In the genomic region with DNA sequence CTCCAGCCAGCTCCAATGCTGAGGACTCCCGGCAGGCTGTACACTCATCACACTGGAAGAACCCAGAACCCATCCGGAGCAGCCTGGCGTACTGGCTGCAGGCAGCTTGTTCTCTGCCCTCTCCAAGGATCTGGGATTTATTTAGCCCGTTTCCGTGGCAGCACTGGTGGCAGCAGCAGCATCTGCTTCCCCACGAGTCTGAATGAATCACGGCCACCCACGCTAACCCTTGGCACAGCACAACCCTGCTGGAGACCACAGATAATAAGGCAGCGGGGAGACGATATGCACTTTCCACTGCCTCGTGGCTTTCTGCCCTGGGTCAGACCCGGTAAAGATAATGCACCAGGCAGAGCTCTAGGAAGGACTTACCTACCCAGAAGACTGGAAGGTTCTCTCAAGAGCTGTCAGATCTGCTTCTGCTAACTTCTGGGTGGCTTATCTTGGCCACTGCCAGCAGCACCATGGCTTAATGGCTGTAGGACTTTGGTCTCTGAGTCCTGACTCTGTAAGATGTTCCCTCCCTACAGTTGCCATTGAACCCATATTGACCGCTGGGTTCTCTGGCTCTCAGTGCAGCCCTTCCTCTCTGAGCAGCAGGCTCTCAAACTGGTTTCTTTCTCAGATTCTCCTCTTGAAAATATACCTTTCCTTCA, we compare ENCODE assay signal across 9 mouse cellular contexts.
DNase-seq lines count a peak whose midpoint lies in the region; TF ChIP-seq lines count a peak whose summit lies in the region.
"Had no signal": no experiment of that assay in that cellular context is flagged by ENCODE, and none has a peak within 500 bp of the region (broad histone marks: within the 10 kb centered on the region; RNA-seq: fewer than 3 reads in every experiment).

No protein-coding gene starts in this region.

- DNase-seq in ovary, adult 18-20 months (ENCODE audit: low spot score): peak; percentile 10
- no peak for DNase-seq in ovary, postnatal 10 days (ENCODE audit: low spot score)
- peak; percentile 52 to 57 for DNase-seq in cerebellum, postnatal 25 days
- peak; percentile 88 to 93 for DNase-seq in layer of hippocampus, adult 18-20 months (ENCODE audit: low spot score in 2 of 2)
- DNase-seq in urinary bladder, adult 18-20 months (ENCODE audit: low spot score in 2 of 2): no peak
- no peak for DNase-seq in natural killer cell, adult 2 months (ENCODE audit: low spot score in 2 of 2)
- no peak for DNase-seq in gastrocnemius, postnatal 36 days

- peak; percentile 42 for TF ChIP-seq POLR2A in olfactory bulb, adult 2 months (IDR thresholded peaks at IDR 0.05; ENCODE audit: insufficient read depth, low read depth, low read length)

- peak overlapping the region; percentile 93 for H3K27ac ChIP-seq in olfactory bulb, adult 2 months (ENCODE audit: insufficient read depth, low read depth, low read length)
- H3K27ac ChIP-seq: limb, embryonic 13.5 days had no signal

- 0 out of 2 replicates have a peak overlapping the region, but pooled peaks have one; percentile 0 for H3K4me3 ChIP-seq in olfactory bulb, adult 2 months (ENCODE audit: insufficient read depth, low read depth, low read length)
- H3K4me3 ChIP-seq: limb, embryonic 13.5 days had no signal

- no peak for TF ChIP-seq CTCF in olfactory bulb, adult 2 months (IDR thresholded peaks at IDR 0.05; ENCODE audit: insufficient read depth, low read depth, low read length)

- intact Hi-C loops in gastrocnemius, postnatal 36 days (cut with DNase I): no loop called here

- peaks cover 42% of the 10 kb centered on the region for H3K4me1 ChIP-seq in olfactory bulb, adult 2 months (ENCODE audit: control insufficient read depth, insufficient read depth, low read length)

- 17% methylated on average over 13 of the region's 13 CpGs for WGBS in olfactory bulb, adult 2 months

Comparison
In these comparisons a context has a peak if more than half of its experiments do, and no peak if none do; other contexts are left out.
1. DNase-seq: peak in ovary, adult 18-20 months (single experiment), cerebellum, postnatal 25 days (2 of 2) and layer of hippocampus, adult 18-20 months (2 of 2); none in ovary, postnatal 10 days (single experiment), urinary bladder, adult 18-20 months (0 of 2), natural killer cell, adult 2 months (0 of 2) and gastrocnemius, postnatal 36 days (0 of 2).